Mouse (Mus musculus) adrenal gland (tissue): ENCODE data around the gene Ifnar1.

ENCODE experiments used
- microRNA-seq, 2 experiments: library from miRNA; unstranded; fragments of <30 nt; microRNA quantifications; one replicate each; pipeline ENCODE4; 2019

Gene Ifnar1

Small RNA genes lying within 50 kb of the gene (microRNA-seq; reads per million reads assigned to microRNA genes)
- 0 reads per million in 2 experiments for gene Mir6367
